Mouse (Mus musculus): ENCODE results near the gene Nenf. TPM values are rescaled to one million over a fixed set of nuclear protein-coding genes. Genes with fewer than 3 reads are reported as not detected.

Gene Nenf
- total and polyA plus RNA-seq, 2 experiments from 2014 or later, result 184 to 185 TPM

DNA sequence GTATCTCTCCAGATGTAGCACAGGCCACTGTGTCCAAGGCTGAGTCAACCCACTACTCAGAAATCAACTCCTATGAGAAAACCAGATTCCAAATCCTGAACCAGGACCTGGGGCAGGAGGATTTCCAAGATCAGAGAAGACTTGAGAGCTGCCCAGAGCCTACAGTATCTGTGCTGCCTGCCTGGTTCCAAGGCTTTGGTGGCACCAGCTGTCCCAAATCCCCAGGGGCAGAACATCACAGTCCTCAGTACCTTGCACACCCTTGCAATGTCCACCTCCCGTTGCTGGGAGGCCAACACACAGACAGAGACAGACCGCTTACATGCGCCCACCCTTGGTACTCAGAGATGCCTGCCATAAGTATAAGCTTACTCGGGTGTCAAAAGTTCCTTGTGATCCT, 19.7 kb downstream of the Nenf start:
- H3K27ac ChIP-seq (ENCODE audit: low read depth, low read length), result no peak overlapping the region
- no peak for TF ChIP-seq CTCF (IDR thresholded peaks at IDR 0.05)
- no peak overlapping the region for H3K9ac ChIP-seq (replicated peaks; ENCODE audit: low read length, poor library complexity, severe bottlenecking)
- no peaks in the 10 kb centered on the region for H3K4me1 ChIP-seq (ENCODE audit: insufficient read depth, low read length)
- no peak overlapping the region for H3K4me3 ChIP-seq (ENCODE audit: low read depth, low read length)
- no peaks in the 10 kb centered on the region for H3K27me3 ChIP-seq (ENCODE audit: insufficient read depth, low read length)
- 93% methylated on average over 4 of the region's 4 CpGs for WGBS
- H3K4me2 ChIP-seq (ENCODE audit: low read depth, low read length, poor library complexity, severe bottlenecking), result no peak overlapping the region
- ATAC-seq (ENCODE audit: low FRiP score), result no peak
- no peak for DNase-seq (ENCODE audit: low spot score)
- no peaks in the 10 kb centered on the region for H3K9me3 ChIP-seq (ENCODE audit: low read length)
- no peaks in the 10 kb centered on the region for H3K36me3 ChIP-seq (ENCODE audit: insufficient read depth, low read length)

DNA sequence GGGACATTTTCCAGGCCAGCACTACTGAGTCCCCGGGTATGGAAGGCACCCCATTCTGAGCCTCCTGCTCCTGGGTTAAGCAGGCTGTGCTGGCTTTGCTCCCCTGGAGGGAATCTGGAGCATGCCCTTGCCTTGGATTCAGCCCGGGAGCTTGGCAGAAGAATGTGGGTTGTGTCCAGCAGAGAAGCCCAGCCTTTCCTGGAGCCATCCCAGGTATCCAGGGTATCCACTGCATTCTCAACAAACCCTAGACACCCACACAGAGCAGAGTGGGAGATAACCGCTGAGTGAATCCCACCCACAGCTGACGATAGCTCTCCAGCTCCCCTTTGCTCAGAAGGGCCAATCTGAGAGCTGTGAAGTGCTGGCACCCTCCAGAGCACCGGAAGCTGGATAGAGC, 21.5 kb downstream of the Nenf start:
- H3K4me3 ChIP-seq (ENCODE audit: low read depth, low read length), result no peak overlapping the region
- ATAC-seq (ENCODE audit: low FRiP score) (0 out of 2 replicates have a peak, but pooled peaks have one; percentile 50), DNase-seq (ENCODE audit: low spot score) (peak; percentile 46)
- TF ChIP-seq CTCF (IDR thresholded peaks at IDR 0.05), result no peak
- WGBS, result 61% methylated on average over 5 of the region's 5 CpGs
- no peak overlapping the region for H3K4me2 ChIP-seq (ENCODE audit: low read depth, low read length, poor library complexity, severe bottlenecking)
- no peaks in the 10 kb centered on the region for H3K4me1 ChIP-seq (ENCODE audit: insufficient read depth, low read length)
- no peaks in the 10 kb centered on the region for H3K27me3 ChIP-seq (ENCODE audit: insufficient read depth, low read length)
- H3K9ac ChIP-seq (replicated peaks; ENCODE audit: low read length, poor library complexity, severe bottlenecking), result no peak overlapping the region
- no peaks in the 10 kb centered on the region for H3K36me3 ChIP-seq (ENCODE audit: insufficient read depth, low read length)
- no peaks in the 10 kb centered on the region for H3K9me3 ChIP-seq (ENCODE audit: low read length)
- no peak overlapping the region for H3K27ac ChIP-seq (ENCODE audit: low read depth, low read length)

DNA sequence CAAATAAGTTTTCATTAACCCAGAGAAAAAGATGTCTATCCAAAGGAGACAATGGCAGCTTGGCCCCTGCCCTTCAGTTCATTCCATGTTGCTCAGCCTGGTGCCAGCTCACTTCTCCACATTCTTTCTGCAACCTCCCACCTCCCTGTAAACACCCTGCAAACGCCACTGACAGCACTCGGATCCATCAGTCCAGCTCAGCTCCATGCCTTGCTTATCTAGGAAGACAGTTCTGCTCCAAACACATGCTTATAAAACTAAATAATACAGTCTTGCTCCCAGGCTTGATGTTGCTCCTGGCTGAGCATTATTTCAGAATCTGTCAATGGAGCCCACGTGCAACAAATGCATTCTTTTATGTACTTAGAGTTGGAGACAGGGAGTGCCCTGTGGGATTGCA, 22.2 kb downstream of the Nenf start:
- H3K9ac ChIP-seq (replicated peaks; ENCODE audit: low read length, poor library complexity, severe bottlenecking), result no peak overlapping the region
- no peaks in the 10 kb centered on the region for H3K36me3 ChIP-seq (ENCODE audit: insufficient read depth, low read length)
- H3K4me3 ChIP-seq (ENCODE audit: low read depth, low read length), result no peak overlapping the region
- DNase-seq (ENCODE audit: low spot score), result no peak
- no peaks in the 10 kb centered on the region for H3K9me3 ChIP-seq (ENCODE audit: low read length)
- no peak overlapping the region for H3K4me2 ChIP-seq (ENCODE audit: low read depth, low read length, poor library complexity, severe bottlenecking)
- ATAC-seq (ENCODE audit: low FRiP score), result no peak
- no peaks in the 10 kb centered on the region for H3K27me3 ChIP-seq (ENCODE audit: insufficient read depth, low read length)
- no peaks in the 10 kb centered on the region for H3K4me1 ChIP-seq (ENCODE audit: insufficient read depth, low read length)
- WGBS, result 43% methylated on average over 3 of the region's 3 CpGs
- TF ChIP-seq CTCF (IDR thresholded peaks at IDR 0.05), result no peak
- H3K27ac ChIP-seq (ENCODE audit: low read depth, low read length), result no peak overlapping the region

DNA sequence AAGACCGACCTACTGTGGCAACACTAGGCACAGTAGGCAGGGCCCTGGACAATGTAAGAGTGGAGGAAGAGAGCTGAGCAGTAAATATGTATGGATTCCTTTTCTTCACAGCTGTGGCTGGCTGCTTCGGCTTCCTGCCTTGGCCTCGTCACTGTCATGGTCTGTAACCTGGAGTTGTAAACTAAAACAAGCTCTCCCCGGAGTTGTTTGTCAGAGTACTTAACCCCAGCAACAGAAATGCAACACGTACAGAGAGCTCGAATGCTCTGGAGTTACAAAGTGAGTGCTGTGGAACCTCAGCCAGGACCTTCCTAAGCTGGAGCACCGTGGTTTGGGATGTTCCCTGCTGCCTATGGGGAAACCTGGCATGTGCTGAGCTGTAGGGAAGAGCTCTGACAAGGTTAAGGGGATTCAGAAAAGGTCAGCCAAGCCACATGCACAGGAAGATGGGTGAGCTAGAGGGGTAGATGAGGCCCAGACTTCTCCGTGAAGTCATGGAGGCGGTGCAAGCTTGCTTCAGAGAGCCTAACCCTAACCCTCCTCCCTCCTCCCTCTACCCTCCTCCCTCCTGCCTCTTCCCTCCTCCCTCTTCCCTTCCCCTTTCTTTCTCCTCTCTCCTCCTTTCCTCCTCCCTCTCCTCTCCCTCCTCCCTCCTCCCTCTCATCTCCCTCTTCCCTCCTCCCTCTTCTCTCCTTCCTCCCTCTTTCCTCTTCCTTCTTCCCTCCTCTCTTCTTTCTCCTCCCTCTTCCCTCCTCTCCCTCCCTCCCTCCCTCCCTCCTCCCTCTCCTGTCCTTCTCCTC, 23.8 kb downstream of the Nenf start:
- no peak for TF ChIP-seq CTCF (IDR thresholded peaks at IDR 0.05)
- DNase-seq (ENCODE audit: low spot score), result no peak
- ATAC-seq (ENCODE audit: low FRiP score), result no peak

DNA sequence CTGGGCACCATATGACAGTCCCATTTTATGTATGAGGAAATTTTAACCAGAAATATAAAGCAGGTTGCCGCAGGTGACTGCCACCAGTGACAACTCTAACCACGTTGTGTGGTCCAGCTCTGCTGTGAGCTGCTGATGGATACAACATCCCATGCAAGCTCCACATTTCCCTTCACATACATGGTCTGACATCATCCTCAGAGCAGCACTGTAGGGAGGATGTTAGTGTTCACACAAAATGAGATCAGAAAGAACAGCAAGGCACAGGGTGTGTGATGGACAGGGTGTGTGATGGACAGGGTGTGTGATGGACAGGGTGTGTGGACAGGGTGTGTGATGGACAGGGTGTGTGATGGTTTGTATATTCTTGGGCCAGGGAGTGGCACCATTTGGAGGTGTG, 24.9 kb downstream of the Nenf start:
- ATAC-seq (ENCODE audit: low FRiP score), result no peak
- no peaks in the 10 kb centered on the region for H3K4me1 ChIP-seq (ENCODE audit: insufficient read depth, low read length)
- no peaks in the 10 kb centered on the region for H3K36me3 ChIP-seq (ENCODE audit: insufficient read depth, low read length)
- no peaks in the 10 kb centered on the region for H3K9me3 ChIP-seq (ENCODE audit: low read length)
- no peak overlapping the region for H3K4me3 ChIP-seq (ENCODE audit: low read depth, low read length)
- no peak overlapping the region for H3K4me2 ChIP-seq (ENCODE audit: low read depth, low read length, poor library complexity, severe bottlenecking)
- no peak for TF ChIP-seq CTCF (IDR thresholded peaks at IDR 0.05)
- no peak for DNase-seq (ENCODE audit: low spot score)
- H3K27me3 ChIP-seq (ENCODE audit: insufficient read depth, low read length), result no peaks in the 10 kb centered on the region
- H3K9ac ChIP-seq (replicated peaks; ENCODE audit: low read length, poor library complexity, severe bottlenecking), result no peak overlapping the region
- no peak overlapping the region for H3K27ac ChIP-seq (ENCODE audit: low read depth, low read length)
- 80% methylated on average over 2 of the region's 2 CpGs for WGBS

More for the DNA sequence above, 23.8 kb downstream of the Nenf start:
- 72% methylated on average over 9 of the region's 9 CpGs for WGBS
- H3K27ac ChIP-seq (ENCODE audit: low read depth, low read length), result no peak overlapping the region
- H3K9ac ChIP-seq (replicated peaks; ENCODE audit: low read length, poor library complexity, severe bottlenecking), result no peak overlapping the region
- no peak overlapping the region for H3K4me3 ChIP-seq (ENCODE audit: low read depth, low read length)
- no peaks in the 10 kb centered on the region for H3K4me1 ChIP-seq (ENCODE audit: insufficient read depth, low read length)
- H3K4me2 ChIP-seq (ENCODE audit: low read depth, low read length, poor library complexity, severe bottlenecking), result no peak overlapping the region
- no peaks in the 10 kb centered on the region for H3K27me3 ChIP-seq (ENCODE audit: insufficient read depth, low read length)
- H3K36me3 ChIP-seq (ENCODE audit: insufficient read depth, low read length), result no peaks in the 10 kb centered on the region
- H3K9me3 ChIP-seq (ENCODE audit: low read length), result no peaks in the 10 kb centered on the region

DNA sequence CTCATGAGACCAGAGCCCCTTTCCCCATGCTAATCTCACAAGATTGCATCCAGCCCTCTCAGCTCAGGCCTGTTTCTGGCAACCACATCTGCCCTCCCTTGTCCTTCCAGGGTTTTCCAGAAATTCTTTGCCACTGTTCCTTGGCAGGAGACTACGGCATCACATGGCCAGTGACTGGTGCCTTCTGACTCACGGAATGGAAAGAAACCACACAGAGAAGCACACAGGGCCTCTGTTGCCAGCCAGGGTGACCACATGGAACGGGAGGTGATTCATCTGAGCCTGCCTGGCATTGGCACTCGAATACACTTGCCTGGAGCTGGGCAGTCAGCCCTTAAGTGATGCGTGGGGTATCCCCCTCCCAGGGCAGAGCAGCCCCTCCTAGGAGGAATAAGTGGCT, 25.6 kb downstream of the Nenf start:
- no peak overlapping the region for H3K4me2 ChIP-seq (ENCODE audit: low read depth, low read length, poor library complexity, severe bottlenecking)
- H3K9me3 ChIP-seq (ENCODE audit: low read length), result no peaks in the 10 kb centered on the region
- no peak overlapping the region for H3K9ac ChIP-seq (replicated peaks; ENCODE audit: low read length, poor library complexity, severe bottlenecking)
- H3K27me3 ChIP-seq (ENCODE audit: insufficient read depth, low read length), result no peaks in the 10 kb centered on the region
- no peaks in the 10 kb centered on the region for H3K36me3 ChIP-seq (ENCODE audit: insufficient read depth, low read length)
- WGBS, result 60% methylated on average over 5 of the region's 5 CpGs
- no peak overlapping the region for H3K27ac ChIP-seq (ENCODE audit: low read depth, low read length)
- no peak for TF ChIP-seq CTCF (IDR thresholded peaks at IDR 0.05)
- ATAC-seq (ENCODE audit: low FRiP score) (peak; percentile 76), DNase-seq (ENCODE audit: low spot score) (peak; percentile 79)
- no peak overlapping the region for H3K4me3 ChIP-seq (ENCODE audit: low read depth, low read length)
- H3K4me1 ChIP-seq (ENCODE audit: insufficient read depth, low read length), result no peaks in the 10 kb centered on the region
